Mouse (Mus musculus) C2C12 (cell line): Measurements from ENCODE around the gene Gsk3b. TPM values are rescaled to one million over a fixed set of nuclear protein-coding genes. Genes with fewer than 3 reads are reported as not detected.
"Not testable (repeated sequence)": the region's sequence is repeated elsewhere in the genome, so short reads cannot be mapped to it uniquely, and the experiment has no call there.

Source experiments
- H3K27me3 ChIP-seq: one replicate; pipeline ENCODE4 v1.6.1; 2011; ENCODE audit not compliant: control insufficient read depth, insufficient read depth, insufficient read length
- H3K36me3 ChIP-seq: one replicate; pipeline ENCODE4 v1.6.1; 2011; ENCODE audit not compliant: control insufficient read depth, insufficient read depth
- H3K4me3 ChIP-seq: one replicate; pipeline ENCODE4 v1.5.1; 2011; ENCODE audit warnings: mild to moderate bottlenecking, control low read depth; ENCODE audit not compliant: poor library complexity, insufficient read depth, severe bottlenecking
- H3K79me2 ChIP-seq: one replicate; pipeline ENCODE4 v1.6.1; 2011; ENCODE audit not compliant: control insufficient read depth, insufficient read depth
- H3K79me3 ChIP-seq: one replicate; pipeline ENCODE4 v1.6.1; 2011; ENCODE audit warnings: low read depth, control low read depth
- H3ac ChIP-seq: one replicate; pipeline ENCODE3; 2011; ENCODE audit warnings: low read depth; ENCODE audit not compliant: control insufficient read depth, insufficient read length
- CEBPB ChIP-seq: IDR thresholded peaks from one replicate; pipeline ENCODE4 v1.6.1; 2011; ENCODE audit warnings: low read depth, mild to moderate bottlenecking, control low read depth, moderate library complexity
- CTCF ChIP-seq: IDR thresholded peaks from one replicate; pipeline ENCODE4 v1.5.1; 2011; ENCODE audit not compliant: control insufficient read depth, insufficient read depth, insufficient read length
- FOSL1 ChIP-seq: IDR thresholded peaks from one replicate; pipeline ENCODE4 v1.8.0; 2011; ENCODE audit warnings: mild to moderate bottlenecking, low read length; ENCODE audit not compliant: poor library complexity, insufficient read depth, severe bottlenecking
- MAX ChIP-seq: IDR thresholded peaks from one replicate; pipeline ENCODE4 v1.6.1; 2011; ENCODE audit warnings: mild to moderate bottlenecking, control low read depth
- MYOD1 ChIP-seq: IDR thresholded peaks from one replicate; pipeline ENCODE4 v1.6.1; 2011; ENCODE audit warnings: low read depth; ENCODE audit not compliant: control insufficient read depth, insufficient read length
- MYOG ChIP-seq: IDR thresholded peaks from one replicate; pipeline ENCODE4 v1.6.1; 2011; ENCODE audit not compliant: control insufficient read depth, insufficient read length; ENCODE audit errors: extremely low read depth
- USF1 ChIP-seq: IDR thresholded peaks from one replicate; pipeline ENCODE4 v1.6.1; 2011; ENCODE audit warnings: low read depth, mild to moderate bottlenecking, control low read depth, moderate library complexity
- polyA plus RNA-seq: library from polyadenylated mRNA; unstranded; fragments of >200 nt; fragmentation: generic; extraction: Trizol; gene quantifications from one replicate; pipeline ENCODE4 v1.2.1, GENCODE M21; 2012; ENCODE audit warnings: missing spikeins

Gene Gsk3b
- polyA plus RNA-seq, 1 experiment: 12.3 TPM

- H3K79me3 ChIP-seq: no peaks in the 10 kb centered on the region
- H3K4me3 ChIP-seq: no peak overlapping the region
- H3ac ChIP-seq: no peak overlapping the region
- H3K27me3 ChIP-seq: no peaks in the 10 kb centered on the region
- no peaks in the 10 kb centered on the region for H3K79me2 ChIP-seq
- H3K36me3 ChIP-seq: peaks cover 53% of the 10 kb centered on the region
- TF ChIP-seq FOSL1 (no peak), MYOD1 (no peak), MAX (no peak), USF1 (no peak), CTCF (no peak), CEBPB (no peak)
These were observed 116.5 kb downstream of the Gsk3b start for GRCm38 (mm10) chr16:38205272-38205671.

- not testable (repeated sequence) for H3K79me2 ChIP-seq, H3ac ChIP-seq, H3K27me3 ChIP-seq, H3K4me3 ChIP-seq, H3K79me3 ChIP-seq
- peaks cover 46% of the 10 kb centered on the region for H3K36me3 ChIP-seq
These were observed 133.7 kb downstream of the Gsk3b start for GRCm38 (mm10) chr16:38222491-38222890.

GRCm38 (mm10) chr16:38236936-38237585 is 148.3 kb downstream of the Gsk3b start:
- no peaks in the 10 kb centered on the region for H3K79me2 ChIP-seq
- H3K79me3 ChIP-seq: no peaks in the 10 kb centered on the region
- H3ac ChIP-seq: no peak overlapping the region
- no peak overlapping the region for H3K4me3 ChIP-seq
- H3K27me3 ChIP-seq: no peaks in the 10 kb centered on the region
- H3K36me3 ChIP-seq: peaks cover 11% of the 10 kb centered on the region
- no peak for TF ChIP-seq USF1
- no peak for TF ChIP-seq FOSL1
- no peak for TF ChIP-seq MYOG
- TF ChIP-seq CEBPB: no peak
- no peak for TF ChIP-seq MYOD1
- no peak for TF ChIP-seq CTCF
- TF ChIP-seq MAX: no peak

- H3K79me3 ChIP-seq: no peaks in the 10 kb centered on the region
- no peaks in the 10 kb centered on the region for H3K27me3 ChIP-seq
- H3ac ChIP-seq: no peak overlapping the region
- TF ChIP-seq USF1: no peak
- no peak for TF ChIP-seq MYOD1
- TF ChIP-seq FOSL1: no peak
- no peak for TF ChIP-seq MAX
- no peak for TF ChIP-seq CEBPB
- no peaks in the 10 kb centered on the region for H3K79me2 ChIP-seq
- H3K4me3 ChIP-seq: no peak overlapping the region
- H3K36me3 ChIP-seq: peaks cover 22% of the 10 kb centered on the region
These were observed 150.9 kb downstream of the Gsk3b start for GRCm38 (mm10) chr16:38239729-38240128.

GRCm38 (mm10) chr16:38240167-38240566 is 151.4 kb downstream of the Gsk3b start:
- TF ChIP-seq MYOG (no peak), USF1 (no peak), MYOD1 (no peak), MAX (no peak), FOSL1 (no peak), CTCF (no peak), CEBPB (no peak)
- no peaks in the 10 kb centered on the region for H3K27me3 ChIP-seq
- H3K4me3 ChIP-seq: no peak overlapping the region
- H3K36me3 ChIP-seq: peaks cover 22% of the 10 kb centered on the region
- H3ac ChIP-seq: no peak overlapping the region
- H3K79me2 ChIP-seq: no peaks in the 10 kb centered on the region
- H3K79me3 ChIP-seq: no peaks in the 10 kb centered on the region

GRCm38 (mm10) chr16:38244111-38244510 is 155.3 kb downstream of the Gsk3b start:
- no peak for TF ChIP-seq MYOG
- no peak for TF ChIP-seq USF1
- TF ChIP-seq CTCF: no peak
- TF ChIP-seq CEBPB: no peak
- no peak for TF ChIP-seq MAX
- no peak for TF ChIP-seq MYOD1
- no peak for TF ChIP-seq FOSL1
- no peak overlapping the region for H3K4me3 ChIP-seq

GRCm38 (mm10) chr16:38245379-38245778 is 156.6 kb downstream of the Gsk3b start:
- H3K27me3 ChIP-seq: no peaks in the 10 kb centered on the region
- no peaks in the 10 kb centered on the region for H3K79me2 ChIP-seq
- TF ChIP-seq MYOG (no peak), MYOD1 (no peak), CEBPB (no peak), CTCF (no peak), MAX (no peak), USF1 (no peak), FOSL1 (no peak)
- H3K79me3 ChIP-seq: no peaks in the 10 kb centered on the region
- no peak overlapping the region for H3ac ChIP-seq
- H3K4me3 ChIP-seq: no peak overlapping the region
- H3K36me3 ChIP-seq: peaks cover 14% of the 10 kb centered on the region

More at GRCm38 (mm10) chr16:38244111-38244510, 155.3 kb downstream of the Gsk3b start:
- Histone ChIP-seq H3K27me3 (no peaks in the 10 kb centered on the region), H3K79me3 (no peaks in the 10 kb centered on the region), H3ac (no peak overlapping the region), H3K36me3 (peaks cover 14% of the 10 kb centered on the region), H3K79me2 (no peaks in the 10 kb centered on the region)
